Mouse (Mus musculus) ES-Bruce4 (cell line): Measurements from ENCODE around the gene Ttc7.

Experiments used
- CTCF ChIP-seq: IDR thresholded peaks from one replicate; pipeline ENCODE4 v1.8.1; 2011; ENCODE audit warnings: low read depth, low read length
- EP300 ChIP-seq: IDR thresholded peaks from 2 replicates; pipeline ENCODE4 v1.6.1; 2011; ENCODE audit warnings: low read depth, low read length; ENCODE audit not compliant: insufficient read depth
- POLR2A ChIP-seq: IDR thresholded peaks from one replicate; pipeline ENCODE4 v1.8.1; 2011; ENCODE audit warnings: low read length; ENCODE audit not compliant: insufficient read depth

DNA sequence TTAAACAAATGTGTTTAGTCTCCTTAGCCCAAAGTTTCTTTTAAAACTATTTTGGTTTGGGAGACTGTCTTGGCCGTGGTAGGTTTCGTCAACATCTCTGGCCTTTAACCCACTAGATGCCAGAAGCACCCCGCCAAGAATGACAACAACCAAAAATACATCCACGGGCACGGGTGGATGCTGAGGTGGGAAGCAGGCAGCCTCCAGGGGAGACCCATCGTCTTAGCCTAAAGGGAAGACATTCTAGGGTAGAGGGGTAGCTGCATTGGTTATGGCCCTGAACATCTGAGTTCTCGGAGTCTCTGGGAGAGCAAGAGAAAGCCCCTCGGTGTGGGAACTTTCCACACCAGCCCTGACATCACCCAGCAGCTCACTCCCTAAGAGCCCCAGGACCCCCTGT, 31.4 kb downstream of the Ttc7 start:
- TF ChIP-seq POLR2A (no peak), CTCF (no peak), EP300 (no peak)
